Mouse (Mus musculus): Measurements from ENCODE around the gene Actr1b.

Gene Actr1b

GRCm38 (mm10) chr1:36714311-36714710 is at the start of gene Actr1b:
Gene Actr1b (minus strand): TSS chr1:36714422.
- no peak for DNase-seq

GRCm38 (mm10) chr1:36761568-36761967 is 47.3 kb upstream of the Actr1b start, which contains the start of gene Zap70:
Gene Zap70 (plus strand): TSS chr1:36761798.
- no peak for DNase-seq

- no peak for DNase-seq
Observed at GRCm38 (mm10) chr1:36761061-36761460, 46.8 kb upstream of the Actr1b start.

GRCm38 (mm10) chr1:36760401-36760800 is 46.2 kb upstream of the Actr1b start:
- DNase-seq, result no peak

- DNase-seq, result no peak
Observed at GRCm38 (mm10) chr1:36759076-36759475, 44.9 kb upstream of the Actr1b start.

GRCm38 (mm10) chr1:36758553-36758952 is 44.3 kb upstream of the Actr1b start:
- no peak for DNase-seq

- DNase-seq, result no peak
Observed at GRCm38 (mm10) chr1:36753932-36754675, 39.9 kb upstream of the Actr1b start.

GRCm38 (mm10) chr1:36746452-36746851 is 32.2 kb upstream of the Actr1b start:
- no peak for DNase-seq

- no peak for DNase-seq
Observed at GRCm38 (mm10) chr1:36745661-36746060, 31.4 kb upstream of the Actr1b start.

GRCm38 (mm10) chr1:36744268-36744944 is 30.2 kb upstream of the Actr1b start:
- peak; percentile 65 for DNase-seq

- no peak for DNase-seq
Observed at GRCm38 (mm10) chr1:36743046-36743445, 28.8 kb upstream of the Actr1b start.

GRCm38 (mm10) chr1:36739231-36739630 is 25.0 kb upstream of the Actr1b start:
- no peak for DNase-seq

GRCm38 (mm10) chr1:36737300-36737699 is 23.1 kb upstream of the Actr1b start:
- peak; percentile 66 for DNase-seq

- no peak for DNase-seq
Observed at GRCm38 (mm10) chr1:36724057-36724431, 9.8 kb upstream of the Actr1b start.

GRCm38 (mm10) chr1:36723146-36724056 is 9.2 kb upstream of the Actr1b start:
- DNase-seq, result no peak

- no peak for DNase-seq
Observed at GRCm38 (mm10) chr1:36718786-36719185, 4.6 kb upstream of the Actr1b start.

- no peak for DNase-seq
Observed at GRCm38 (mm10) chr1:36711104-36711503, 3.1 kb downstream of the Actr1b start.

- peak; percentile 98 for DNase-seq
Observed at GRCm38 (mm10) chr1:36709854-36710280, 4.4 kb downstream of the Actr1b start, which contains the start of gene 4933424G06Rik. Gene 4933424G06Rik (plus strand): TSS chr1:36710149.

GRCm38 (mm10) chr1:36709055-36709853 is 5.0 kb downstream of the Actr1b start:
- DNase-seq, result peak; percentile 40

GRCm38 (mm10) chr1:36708626-36709025 is 5.6 kb downstream of the Actr1b start:
- peak; percentile 32 for DNase-seq

GRCm38 (mm10) chr1:36707797-36708196 is 6.4 kb downstream of the Actr1b start:
- DNase-seq, result no peak

- no peak for DNase-seq
Observed at GRCm38 (mm10) chr1:36707166-36707565, 7.1 kb downstream of the Actr1b start.
